Mouse (Mus musculus) embryonic stem cell, embryonic (primary cell): ENCODE results near the gene Ppp1r16b.

ENCODE experiments used
- CTCF ChIA-PET, 4 experiments: fragments of 300-600 bp in 2 of 4; fragments of 350-600 bp in 2 of 4; sonication (Branson Sonifier 250); formaldehyde crosslinking; loops; one replicate each; lab custom pipeline; 2022; ENCODE audit warnings: inconsistent platforms in 2 of 4; lab: Charles Lee
- POLR2A ChIA-PET, 4 experiments: fragments of 300-600 bp in 2 of 4; fragments of 350-600 bp in 2 of 4; sonication (Branson Sonifier 250); formaldehyde crosslinking; loops; one replicate each; lab custom pipeline; 2022; ENCODE audit warnings: antibody characterized with exemption in 4 of 4, inconsistent platforms in 1 of 4; lab: Charles Lee

Ppp1r16b gene

GRCm38 (mm10) chr2:158655806-158656205, 9.4 kb upstream of the Ppp1r16b start:
- POLR2A ChIA-PET: interaction anchor here in 3 of 4 experiments (0.6 to 1.1 kb wide), 4 partner anchors 11 to 1333 kb away, joined by 3 read pairs; no protein-coding TSS in a partner anchor

GRCm38 (mm10) chr2:158658822-158659221, 6.4 kb upstream of the Ppp1r16b start:
- POLR2A ChIA-PET: no interaction called here

More at GRCm38 (mm10) chr2:158655806-158656205, 9.4 kb upstream of the Ppp1r16b start:
- CTCF ChIA-PET: interaction anchor here in 3 of 4 experiments (0.6 to 1.6 kb wide), 8 partner anchors 42 to 346 kb away, joined by 3 to 5 read pairs (median 4); no protein-coding TSS in a partner anchor

GRCm38 (mm10) chr2:158659346-158659745, 5.9 kb upstream of the Ppp1r16b start:
- ChIA-PET POLR2A (no interaction called here), CTCF (interaction anchor here in 2 of 4 experiments (0.5 to 2.0 kb wide), 3 partner anchors 204 to 464 kb away, joined by 3 to 5 read pairs (median 4); no protein-coding TSS in a partner anchor)

More at GRCm38 (mm10) chr2:158658822-158659221, 6.4 kb upstream of the Ppp1r16b start:
- CTCF ChIA-PET: interaction anchor here in 3 of 4 experiments (0.6 to 2.0 kb wide), 3 partner anchors 112 to 205 kb away, joined by 3 to 5 read pairs (median 3); no protein-coding TSS in a partner anchor

GRCm38 (mm10) chr2:158666071-158666800, 1.0 kb downstream of the Ppp1r16b start:
- ChIA-PET CTCF (interaction anchor here in 3 of 4 experiments (0.5 to 1.8 kb wide), 7 partner anchors 13 to 1918 kb away, joined by 3 to 7 read pairs (median 3); no protein-coding TSS in a partner anchor), POLR2A (interaction anchor here (0.5 to 1.5 kb wide), 9 partner anchors 9 to 146 kb away, joined by 3 to 4 read pairs (median 3); partner anchors contain the start of gene Dhx35 (in 1 of the 4))

GRCm38 (mm10) chr2:158667022-158667670, 1.9 kb downstream of the Ppp1r16b start:
- ChIA-PET POLR2A (interaction anchor here (0.5 to 1.5 kb wide), 12 partner anchors 9 to 146 kb away, joined by 3 to 6 read pairs (median 3); partner anchors contain the start of genes Dhx35 (in 1 of the 4) and Fam83d (in 1 of the 4)), CTCF (interaction anchor here (0.6 to 1.8 kb wide), 15 partner anchors 14 to 1917 kb away, joined by 3 to 8 read pairs (median 4); no protein-coding TSS in a partner anchor)

DNA sequence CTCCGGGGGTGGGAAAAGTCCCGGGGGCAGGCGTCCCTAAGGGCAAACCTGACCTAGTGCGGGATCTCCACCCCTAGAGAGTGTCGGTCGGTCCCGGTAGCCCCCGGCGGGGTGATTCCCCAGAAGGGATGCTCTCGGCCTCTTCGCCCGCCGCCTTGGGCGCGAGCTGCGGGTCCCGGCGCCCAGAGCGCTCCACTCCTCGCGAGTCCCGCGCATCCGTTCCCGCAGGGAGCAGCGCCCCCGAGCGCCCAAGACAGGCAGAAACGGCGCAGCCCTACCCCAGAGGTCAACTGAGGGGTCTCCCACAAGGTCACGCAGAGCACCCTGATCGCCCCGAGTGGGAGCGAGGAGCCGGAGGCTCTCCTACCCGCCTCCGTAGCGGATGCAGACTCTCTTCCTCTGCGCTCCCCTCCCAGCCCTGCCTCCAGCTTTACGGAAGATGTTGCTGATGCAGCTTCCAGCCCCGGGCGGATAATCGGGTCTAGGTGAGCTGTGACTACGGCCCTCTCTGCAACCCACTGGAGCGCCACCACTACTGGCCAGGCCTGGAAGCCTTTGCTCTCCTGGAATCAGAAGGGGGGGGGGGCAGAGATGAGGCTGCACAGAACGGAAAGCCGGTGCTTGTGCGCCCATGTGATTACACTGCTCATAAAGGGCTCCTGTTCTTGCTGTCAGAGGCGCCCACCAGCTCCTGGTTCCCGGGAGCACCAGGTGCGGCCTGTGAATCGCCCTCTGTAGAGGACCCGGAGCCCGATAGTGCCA, 2.7 kb downstream of the Ppp1r16b start:
- ChIA-PET POLR2A (interaction anchor here in 3 of 4 experiments (0.6 to 1.5 kb wide), 12 partner anchors 12 to 292 kb away, joined by 3 to 5 read pairs (median 3); partner anchors contain the start of genes Fam83d (in 1 of the 3) and Snhg11 (in 1 of the 3)), CTCF (interaction anchor here (0.5 to 1.8 kb wide), 19 partner anchors 15 to 830 kb away, joined by 3 to 8 read pairs (median 4); no protein-coding TSS in a partner anchor)

DNA sequence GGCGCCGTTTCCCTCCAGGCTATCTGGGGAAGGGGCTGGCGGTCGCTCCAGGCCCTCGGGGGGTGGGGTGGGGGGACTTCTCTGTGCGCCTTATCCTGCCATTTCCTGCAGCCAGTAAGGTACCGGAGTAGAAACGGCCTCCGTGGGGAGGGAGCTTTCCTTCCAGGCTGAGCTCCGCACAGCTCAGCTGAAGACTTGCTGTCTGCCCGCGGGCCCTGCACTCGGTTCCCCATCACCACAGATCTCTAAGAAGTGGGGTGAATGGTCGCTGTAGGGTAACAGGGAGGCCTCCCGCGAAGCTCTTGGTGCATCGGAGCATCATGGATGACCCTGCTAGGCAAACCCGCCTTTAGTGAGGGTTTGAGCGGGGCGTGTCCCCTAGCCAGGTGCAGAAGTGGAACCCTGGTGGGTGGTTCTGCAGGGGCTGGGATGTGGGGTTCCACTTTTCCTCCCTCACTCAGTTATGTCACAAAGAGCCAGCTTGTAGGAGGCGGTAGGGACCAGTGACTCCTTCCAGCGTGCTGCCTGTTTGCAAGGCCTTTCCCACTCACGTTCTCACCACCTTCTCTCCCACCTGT, 3.3 kb downstream of the Ppp1r16b start:
- ChIA-PET CTCF (interaction anchor here (0.5 to 1.8 kb wide), 14 partner anchors 15 to 830 kb away, joined by 3 to 8 read pairs (median 4); no protein-coding TSS in a partner anchor), POLR2A (interaction anchor here (0.6 to 1.5 kb wide), 12 partner anchors 12 to 293 kb away, joined by 3 to 5 read pairs (median 4); partner anchors contain the start of gene Snhg11 (in 1 of the 4))

GRCm38 (mm10) chr2:158669199-158670195, 4.3 kb downstream of the Ppp1r16b start:
- CTCF ChIA-PET: interaction anchor here in 2 of 4 experiments (0.6 to 1.2 kb wide), 3 partner anchors 16 to 222 kb away, joined by 4 to 6 read pairs (median 6); no protein-coding TSS in a partner anchor
- POLR2A ChIA-PET: interaction anchor here in 2 of 4 experiments (0.6 to 1.5 kb wide), 2 partner anchors 46 to 120 kb away, joined by 4 to 5 read pairs; no protein-coding TSS in a partner anchor

- ChIA-PET POLR2A (no interaction called here), CTCF (interaction anchor here in 1 of 4 experiments (0.6 kb wide), 1 partner anchor 353 kb away, joined by 4 read pairs; no protein-coding TSS in a partner anchor)
These were observed 5.4 kb downstream of the Ppp1r16b start for GRCm38 (mm10) chr2:158670571-158670970.

- POLR2A ChIA-PET: no interaction called here
- CTCF ChIA-PET: interaction anchor here in 2 of 4 experiments (0.8 to 1.8 kb wide), 4 partner anchors 64 to 193 kb away, joined by 3 to 8 read pairs (median 4); no protein-coding TSS in a partner anchor
These were observed 7.6 kb downstream of the Ppp1r16b start for GRCm38 (mm10) chr2:158672829-158673228.

- ChIA-PET CTCF (interaction anchor here in 3 of 4 experiments (0.6 to 1.9 kb wide), 6 partner anchors 63 to 192 kb away, joined by 3 to 8 read pairs (median 4); no protein-coding TSS in a partner anchor), POLR2A (interaction anchor here in 2 of 4 experiments (0.7 to 1.1 kb wide), 2 partner anchors 121 to 127 kb away, joined by 3 read pairs; partner anchors contain the start of gene Dhx35 (in 1 of the 2))
These were observed 8.3 kb downstream of the Ppp1r16b start for GRCm38 (mm10) chr2:158673493-158673892.

DNA sequence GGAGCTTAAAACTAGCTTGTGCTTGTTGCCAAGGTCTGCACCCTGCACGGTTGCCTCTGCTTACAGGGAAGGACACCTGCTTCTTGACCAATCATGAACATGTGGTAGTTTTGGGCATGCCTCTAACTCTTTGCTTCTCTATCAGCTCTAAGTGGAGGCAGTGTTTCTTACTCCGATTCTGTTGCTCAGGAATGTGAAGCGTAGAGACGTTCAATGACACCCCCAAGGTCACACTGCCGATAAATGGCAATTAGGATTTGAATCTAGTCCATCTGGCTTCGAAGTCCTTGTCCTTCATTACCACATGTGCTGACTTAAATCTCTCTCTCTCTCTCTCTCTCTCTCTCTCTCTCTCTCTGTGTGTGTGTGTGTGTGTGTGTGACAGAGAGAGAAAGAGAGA, 8.9 kb downstream of the Ppp1r16b start:
- POLR2A ChIA-PET: interaction anchor here in 2 of 4 experiments (0.7 to 1.1 kb wide), 4 partner anchors 14 to 126 kb away, joined by 3 read pairs; partner anchors contain the start of gene Dhx35 (in 1 of the 2)

GRCm38 (mm10) chr2:158674759-158675158, 9.6 kb downstream of the Ppp1r16b start:
- ChIA-PET POLR2A (interaction anchor here in 1 of 4 experiments (1.1 kb wide), 1 partner anchor 120 kb away, joined by 3 read pairs; the partner anchor contains the start of gene Dhx35), CTCF (interaction anchor here in 2 of 4 experiments (0.8 to 1.9 kb wide), 3 partner anchors 30 to 128 kb away, joined by 3 to 5 read pairs (median 5); no protein-coding TSS in a partner anchor)

More for the DNA sequence above, 8.9 kb downstream of the Ppp1r16b start:
- CTCF ChIA-PET: interaction anchor here in 3 of 4 experiments (0.6 to 1.9 kb wide), 5 partner anchors 31 to 191 kb away, joined by 3 to 5 read pairs (median 4); no protein-coding TSS in a partner anchor

DNA sequence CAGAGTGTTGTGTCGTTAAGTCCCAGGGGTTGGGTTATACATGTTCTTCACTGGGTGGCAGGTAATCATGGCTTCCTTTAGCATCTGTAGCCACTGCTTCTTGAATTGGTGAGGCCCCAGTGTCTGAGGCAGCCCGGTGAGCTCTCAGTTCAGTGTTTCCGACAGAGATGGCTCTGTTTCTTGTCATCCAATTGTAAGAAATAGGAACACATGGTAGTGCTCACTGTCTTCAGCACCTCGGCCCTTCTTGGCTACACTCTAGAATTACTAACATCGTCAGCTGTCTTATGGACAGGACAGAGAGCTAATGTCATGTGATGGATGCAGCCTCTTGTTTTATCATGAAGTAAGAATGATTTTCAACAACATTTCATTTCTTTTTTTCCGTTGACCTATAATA, 10.0 kb downstream of the Ppp1r16b start:
- ChIA-PET POLR2A (interaction anchor here in 2 of 4 experiments (0.5 to 1.1 kb wide), 2 partner anchors 9 to 128 kb away, joined by 3 to 4 read pairs; no protein-coding TSS in a partner anchor), CTCF (interaction anchor here in 2 of 4 experiments (0.8 to 1.9 kb wide), 2 partner anchors 128 kb away, joined by 3 to 5 read pairs; no protein-coding TSS in a partner anchor)
